Mouse (Mus musculus): Measurements from ENCODE around the gene Klf11. TPM values are rescaled to one million over a fixed set of nuclear protein-coding genes. Genes with fewer than 3 reads are reported as not detected.
A peak's percentile ranks its signal among the peaks of the same experiment; 100 is the strongest.

Gene Klf11
- polyA plus RNA-seq, 1 experiment from 2014 or later: 16.0 TPM

DNA sequence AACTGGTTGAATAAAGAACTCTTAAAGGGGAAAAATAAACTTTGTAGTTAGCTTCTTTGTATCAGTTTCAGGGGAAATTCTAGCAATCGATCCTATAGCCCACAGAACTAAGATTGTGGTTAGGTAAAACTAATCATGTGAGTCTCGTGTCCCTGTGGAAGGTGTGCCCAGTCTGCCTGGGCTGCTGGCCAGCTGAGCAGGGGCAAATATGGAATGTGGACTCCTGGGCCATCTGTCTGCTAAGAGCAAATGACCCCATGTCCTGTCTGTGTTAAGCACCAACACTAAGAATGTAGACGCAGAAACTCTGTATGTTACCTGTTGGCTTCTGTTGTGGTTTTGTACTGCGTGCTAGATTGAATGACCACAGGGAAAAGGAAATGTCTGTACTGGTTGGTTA is 10.0 kb downstream of the Klf11 start:
- Histone ChIP-seq H3K4me1 (ENCODE audit: control insufficient read depth, insufficient read depth, low read length) (no peaks in the 10 kb centered on the region), H3K4me2 (ENCODE audit: low read depth) (no peak overlapping the region), H3K9ac (ENCODE audit: low read length) (no peak overlapping the region), H3K36me3 (ENCODE audit: control insufficient read depth, insufficient read depth, low read length) (no peaks in the 10 kb centered on the region; the same call in 1 of the 2 replicates), H3K9me3 (ENCODE audit: control insufficient read depth, low read length) (no peaks in the 10 kb centered on the region), H3K27me3 (ENCODE audit: control insufficient read depth, insufficient read depth, low read length) (no peaks in the 10 kb centered on the region), H3K4me3 (ENCODE audit: low read depth, low read length) (no peak overlapping the region), H3K27ac (ENCODE audit: low read depth, low read length) (no peak overlapping the region)
- ATAC-seq (ENCODE audit: insufficient read depth, low FRiP score, low TSS enrichment) (no peak), DNase-seq (ENCODE audit: low spot score) (no peak)
- WGBS: 88% methylated on average over 4 of the region's 4 CpGs

DNA sequence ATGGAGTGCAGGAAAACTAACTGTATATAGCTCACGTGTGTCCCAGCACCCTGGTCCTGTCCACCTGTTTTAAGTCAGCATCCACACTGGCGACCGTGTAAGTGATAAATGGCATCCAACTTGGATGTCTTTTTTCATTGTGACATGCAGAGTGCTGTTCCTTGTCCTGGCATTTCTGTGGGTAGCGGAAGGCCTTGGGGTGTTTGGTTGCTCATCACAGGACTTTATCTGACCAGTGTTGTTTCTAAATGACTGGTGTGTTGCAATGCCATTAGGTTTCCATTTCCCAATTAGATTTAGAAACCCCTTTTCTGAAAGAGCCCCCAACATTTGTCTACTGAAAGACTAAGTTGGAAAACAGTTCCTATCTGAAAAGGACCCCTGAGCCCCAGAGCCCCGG is 11.1 kb downstream of the Klf11 start:
- H3K27me3 ChIP-seq (ENCODE audit: control insufficient read depth, insufficient read depth, low read length): no peaks in the 10 kb centered on the region
- no peak overlapping the region for H3K4me2 ChIP-seq (ENCODE audit: low read depth)
- no peaks in the 10 kb centered on the region for H3K4me1 ChIP-seq (ENCODE audit: control insufficient read depth, insufficient read depth, low read length)
- H3K27ac ChIP-seq (ENCODE audit: low read depth, low read length): no peak overlapping the region
- no peaks in the 10 kb centered on the region; the same call in 1 of the 2 replicates for H3K36me3 ChIP-seq (ENCODE audit: control insufficient read depth, insufficient read depth, low read length)
- 89% methylated on average over 5 of the region's 5 CpGs for WGBS
- H3K4me3 ChIP-seq (ENCODE audit: low read depth, low read length): no peak overlapping the region
- ATAC-seq (ENCODE audit: insufficient read depth, low FRiP score, low TSS enrichment): no peak
- no peak for DNase-seq (ENCODE audit: low spot score)
- H3K9ac ChIP-seq (ENCODE audit: low read length): no peak overlapping the region
- no peaks in the 10 kb centered on the region for H3K9me3 ChIP-seq (ENCODE audit: control insufficient read depth, low read length)

DNA sequence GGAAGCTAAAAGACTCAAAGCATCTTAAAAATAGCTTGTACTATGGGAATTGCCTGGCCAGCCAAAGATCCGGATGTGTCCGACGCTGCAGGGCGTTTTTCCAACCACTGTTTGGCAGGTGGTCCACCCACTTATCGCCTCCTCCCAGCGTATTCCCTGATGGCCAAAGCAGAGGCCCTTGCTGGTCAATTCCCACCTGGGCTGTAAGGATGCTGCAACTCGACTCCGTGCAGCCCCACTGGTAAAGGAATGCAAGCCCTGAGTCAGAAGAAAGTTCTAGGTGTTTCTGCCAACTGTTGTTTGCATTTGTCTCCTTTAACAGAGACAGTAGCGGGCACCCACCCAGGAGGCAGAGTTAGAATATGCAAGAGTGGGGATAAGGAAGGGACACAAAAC is 29.0 kb downstream of the Klf11 start:
- Histone ChIP-seq H3K9me3 (ENCODE audit: control insufficient read depth, low read length) (no peaks in the 10 kb centered on the region), H3K4me3 (ENCODE audit: low read depth, low read length) (peak overlapping the region; percentile 49; the same call in 1 of the 2 replicates), H3K36me3 (ENCODE audit: control insufficient read depth, insufficient read depth, low read length) (no peaks in the 10 kb centered on the region), H3K9ac (ENCODE audit: low read length) (peak overlapping the region; percentile 76), H3K4me1 (ENCODE audit: control insufficient read depth, insufficient read depth, low read length) (no peaks in the 10 kb centered on the region), H3K4me2 (ENCODE audit: low read depth) (peak overlapping the region; percentile 85), H3K27ac (ENCODE audit: low read depth, low read length) (no peak overlapping the region), H3K27me3 (ENCODE audit: control insufficient read depth, insufficient read depth, low read length) (peaks cover 19% of the 10 kb centered on the region)
- 11% methylated on average over 9 of the region's 9 CpGs for WGBS
- ATAC-seq (ENCODE audit: insufficient read depth, low FRiP score, low TSS enrichment): no peak
- DNase-seq (ENCODE audit: low spot score): no peak

DNA sequence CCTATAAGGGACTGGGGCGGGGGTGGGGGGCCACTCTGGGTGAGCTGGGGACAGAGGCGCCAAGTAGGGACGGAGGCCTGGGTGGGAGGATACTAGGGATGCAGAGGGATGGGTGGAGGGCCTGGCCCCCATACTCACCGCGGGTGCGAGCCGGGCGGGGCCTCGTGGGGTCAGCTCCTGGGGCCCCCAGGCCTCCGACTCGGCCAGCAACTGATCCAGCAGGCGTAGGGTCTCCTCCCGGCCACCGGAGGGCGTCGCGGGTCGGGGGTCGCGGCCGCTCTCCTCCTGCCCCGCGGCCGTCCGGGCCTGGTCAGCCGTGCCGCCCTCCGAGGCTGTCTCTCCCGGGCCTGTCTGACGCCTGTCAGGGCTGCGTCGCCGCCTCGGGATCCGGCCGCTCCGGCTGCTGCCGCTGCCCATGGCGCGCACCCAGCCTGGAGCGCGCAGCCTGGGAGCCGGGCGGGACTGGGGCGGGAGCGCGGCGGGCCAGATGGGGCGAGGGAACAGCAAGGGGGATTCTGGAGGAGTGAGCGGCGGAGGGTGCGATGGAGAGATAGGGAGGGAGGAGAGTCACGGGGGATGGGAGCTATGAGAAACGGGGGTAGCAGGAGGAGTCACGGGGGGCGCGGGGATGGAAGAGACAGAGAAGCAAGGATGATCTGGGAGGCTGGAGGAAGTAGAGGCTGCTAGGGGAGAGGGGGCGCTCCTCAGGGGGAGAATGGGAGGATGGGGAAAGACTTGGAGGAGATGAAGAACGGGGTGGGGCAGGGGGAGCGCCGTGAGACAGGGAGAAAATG is 29.6 kb downstream of the Klf11 start:
- ATAC-seq (ENCODE audit: insufficient read depth, low FRiP score, low TSS enrichment) (peak; percentile 79), DNase-seq (ENCODE audit: low spot score) (peak; percentile 67)
- H3K9me3 ChIP-seq (ENCODE audit: control insufficient read depth, low read length): no peaks in the 10 kb centered on the region
- H3K27me3 ChIP-seq (ENCODE audit: control insufficient read depth, insufficient read depth, low read length): peaks cover 19% of the 10 kb centered on the region
- no peaks in the 10 kb centered on the region for H3K36me3 ChIP-seq (ENCODE audit: control insufficient read depth, insufficient read depth, low read length)
- no peak overlapping the region for H3K27ac ChIP-seq (ENCODE audit: low read depth, low read length)
- WGBS: under 1% methylated on average over 51 of the region's 61 CpGs
- H3K9ac ChIP-seq (ENCODE audit: low read length): peak overlapping the region; percentile 76
- H3K4me2 ChIP-seq (ENCODE audit: low read depth): peak overlapping the region; percentile 85
- H3K4me1 ChIP-seq (ENCODE audit: control insufficient read depth, insufficient read depth, low read length): no peaks in the 10 kb centered on the region
- H3K4me3 ChIP-seq (ENCODE audit: low read depth, low read length): peak overlapping the region; percentile 49

DNA sequence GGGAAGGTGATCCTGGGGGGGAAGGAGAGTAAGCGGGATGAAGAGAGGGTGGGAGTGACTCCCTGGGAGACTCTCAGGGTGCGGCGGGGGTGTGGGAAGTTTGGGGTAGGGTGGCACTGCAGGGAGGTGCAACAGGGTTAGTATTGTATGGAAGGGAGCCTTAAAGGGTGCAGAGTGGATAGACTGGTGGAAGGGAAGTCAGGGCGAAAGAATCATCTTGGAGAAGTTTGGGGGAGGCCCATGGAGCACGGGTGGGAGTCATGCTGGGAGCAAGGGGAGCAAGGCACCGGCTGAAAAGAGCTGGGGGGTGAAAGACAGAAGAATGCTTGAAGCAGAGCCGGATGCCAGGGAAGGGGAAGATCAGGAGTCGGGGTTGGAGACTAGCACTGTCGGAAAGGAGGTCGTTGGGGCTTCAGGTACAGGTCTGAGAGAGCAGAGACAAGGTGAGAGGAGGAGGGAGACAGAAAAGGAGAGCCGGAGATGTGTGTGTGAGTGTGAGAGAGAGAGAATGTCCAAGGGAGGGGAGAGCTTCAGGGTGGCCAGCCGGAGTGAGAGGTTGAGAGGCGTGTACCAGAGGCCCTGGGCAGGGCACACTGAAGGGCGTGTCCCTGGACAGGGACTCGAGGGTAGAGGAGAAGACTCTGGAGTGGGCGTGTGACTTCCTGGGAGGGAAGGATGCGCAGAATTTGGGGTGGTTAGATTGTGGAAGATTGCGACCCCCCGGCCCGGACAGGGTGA is 30.4 kb downstream of the Klf11 start, which contains the start of gene Cys1:
TSS of gene Cys1 (minus strand) at position 528 of the 738 bp plus-strand sequence.
- ATAC-seq (ENCODE audit: insufficient read depth, low FRiP score, low TSS enrichment) (no peak), DNase-seq (ENCODE audit: low spot score) (no peak)
- peak within 1 kb of the TSS; percentile 49 for H3K4me3 ChIP-seq (ENCODE audit: low read depth, low read length)
- H3K4me2 ChIP-seq (ENCODE audit: low read depth): peak within 1 kb of the TSS; percentile 85
- no peak within 1 kb of the TSS for H3K27ac ChIP-seq (ENCODE audit: low read depth, low read length)
- H3K4me1 ChIP-seq (ENCODE audit: control insufficient read depth, insufficient read depth, low read length): no peaks in the 10 kb centered on the region
- peak within 1 kb of the TSS; percentile 76 for H3K9ac ChIP-seq (ENCODE audit: low read length)
- 1% methylated on average over 20 of the region's 20 CpGs for WGBS
- peaks cover 19% of the 10 kb centered on the region for H3K27me3 ChIP-seq (ENCODE audit: control insufficient read depth, insufficient read depth, low read length)
- H3K36me3 ChIP-seq (ENCODE audit: control insufficient read depth, insufficient read depth, low read length): no peaks in the 10 kb centered on the region
- H3K9me3 ChIP-seq (ENCODE audit: control insufficient read depth, low read length): no peaks in the 10 kb centered on the region

DNA sequence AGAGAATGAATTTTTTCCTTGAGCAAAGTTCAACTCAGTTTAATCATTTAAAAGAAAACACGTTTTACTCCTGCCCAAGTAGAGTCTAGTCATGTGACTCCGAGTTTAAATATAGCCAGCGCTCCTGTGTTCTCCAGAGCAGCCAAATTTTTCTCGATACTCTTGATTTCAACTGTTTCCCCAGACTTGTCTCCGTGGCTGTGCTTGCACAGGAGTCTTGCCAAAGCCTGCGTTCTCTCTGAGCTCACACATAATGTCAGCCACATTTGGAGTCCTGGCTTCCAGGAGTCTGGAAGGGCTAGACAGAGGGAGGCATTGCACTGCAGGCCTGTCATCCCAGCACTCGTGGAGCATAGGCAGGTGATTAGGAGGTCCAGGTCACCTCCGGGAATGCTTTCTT is 31.5 kb downstream of the Klf11 start:
- Histone ChIP-seq H3K9me3 (ENCODE audit: control insufficient read depth, low read length) (no peaks in the 10 kb centered on the region), H3K27ac (ENCODE audit: low read depth, low read length) (no peak overlapping the region), H3K27me3 (ENCODE audit: control insufficient read depth, insufficient read depth, low read length) (peaks cover 19% of the 10 kb centered on the region), H3K4me3 (ENCODE audit: low read depth, low read length) (no peak overlapping the region), H3K9ac (ENCODE audit: low read length) (no peak overlapping the region), H3K4me1 (ENCODE audit: control insufficient read depth, insufficient read depth, low read length) (no peaks in the 10 kb centered on the region), H3K4me2 (ENCODE audit: low read depth) (no peak overlapping the region), H3K36me3 (ENCODE audit: control insufficient read depth, insufficient read depth, low read length) (no peaks in the 10 kb centered on the region)
- 62% methylated on average over 8 of the region's 8 CpGs for WGBS
- ATAC-seq (ENCODE audit: insufficient read depth, low FRiP score, low TSS enrichment): no peak
- DNase-seq (ENCODE audit: low spot score): no peak

DNA sequence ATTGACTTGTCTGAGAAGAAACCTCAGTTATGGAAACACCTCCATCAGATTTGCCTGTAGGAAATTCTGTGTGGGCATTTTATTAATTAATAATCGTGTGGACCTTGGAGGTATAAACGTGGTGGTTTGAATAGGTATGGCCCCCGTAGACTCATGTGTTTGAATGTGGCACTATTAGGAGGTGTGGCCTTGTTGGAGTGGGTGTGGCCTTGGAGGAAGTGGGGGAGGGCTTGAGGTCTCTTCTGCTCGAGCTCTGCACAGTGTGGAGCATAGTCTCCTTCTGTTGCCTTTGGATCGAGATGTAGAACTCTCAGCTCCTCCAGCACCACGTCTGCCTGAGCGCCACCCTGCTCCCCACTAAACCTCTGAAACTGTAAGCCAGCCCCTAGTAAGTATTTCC is 32.4 kb downstream of the Klf11 start:
- Histone ChIP-seq H3K4me1 (ENCODE audit: control insufficient read depth, insufficient read depth, low read length) (no peaks in the 10 kb centered on the region), H3K9me3 (ENCODE audit: control insufficient read depth, low read length) (no peaks in the 10 kb centered on the region), H3K27me3 (ENCODE audit: control insufficient read depth, insufficient read depth, low read length) (peaks cover 19% of the 10 kb centered on the region), H3K4me2 (ENCODE audit: low read depth) (no peak overlapping the region), H3K9ac (ENCODE audit: low read length) (no peak overlapping the region), H3K4me3 (ENCODE audit: low read depth, low read length) (no peak overlapping the region), H3K36me3 (ENCODE audit: control insufficient read depth, insufficient read depth, low read length) (no peaks in the 10 kb centered on the region), H3K27ac (ENCODE audit: low read depth, low read length) (no peak overlapping the region)
- 72% methylated on average over 7 of the region's 7 CpGs for WGBS
- DNase-seq (ENCODE audit: low spot score) (no peak), ATAC-seq (ENCODE audit: insufficient read depth, low FRiP score, low TSS enrichment) (no peak)

DNA sequence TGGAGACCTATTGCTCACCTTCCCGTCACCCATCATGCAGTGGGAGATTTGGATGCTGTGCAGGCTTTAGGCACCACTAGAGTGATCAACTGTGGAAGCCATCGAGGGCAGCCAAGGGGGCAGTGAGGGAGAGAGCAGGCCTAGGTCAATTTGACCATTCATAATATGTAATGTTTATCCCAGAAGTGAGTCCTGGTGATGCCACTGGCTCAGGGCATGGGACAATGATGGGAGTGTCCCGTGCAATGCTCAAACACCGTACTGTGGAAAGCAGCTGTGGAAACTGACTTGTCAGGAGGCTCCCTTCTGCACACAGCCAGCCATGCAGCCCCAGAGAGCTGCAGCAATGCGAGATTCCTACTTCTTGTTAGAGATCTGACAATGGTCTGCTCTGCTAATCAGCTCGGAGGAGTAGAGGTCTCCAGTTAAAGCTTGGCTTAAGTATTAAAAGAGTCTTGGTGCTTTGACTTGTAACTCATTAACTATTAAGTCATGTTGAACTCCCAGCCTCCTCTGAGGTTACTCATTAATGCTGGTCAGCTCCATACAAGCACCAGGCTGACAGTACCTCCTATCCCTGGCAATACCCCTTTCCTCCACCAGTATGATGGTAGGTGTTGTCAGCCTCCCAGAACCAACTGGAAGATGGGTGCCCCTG is 35.1 kb downstream of the Klf11 start:
- WGBS: 64% methylated on average over 6 of the region's 6 CpGs
- Histone ChIP-seq H3K27ac (ENCODE audit: low read depth, low read length) (no peak overlapping the region), H3K9me3 (ENCODE audit: control insufficient read depth, low read length) (no peaks in the 10 kb centered on the region), H3K4me1 (ENCODE audit: control insufficient read depth, insufficient read depth, low read length) (no peaks in the 10 kb centered on the region), H3K9ac (ENCODE audit: low read length) (no peak overlapping the region), H3K36me3 (ENCODE audit: control insufficient read depth, insufficient read depth, low read length) (no peaks in the 10 kb centered on the region), H3K4me2 (ENCODE audit: low read depth) (no peak overlapping the region), H3K4me3 (ENCODE audit: low read depth, low read length) (no peak overlapping the region), H3K27me3 (ENCODE audit: control insufficient read depth, insufficient read depth, low read length) (peaks cover 17% of the 10 kb centered on the region)
- ATAC-seq (ENCODE audit: insufficient read depth, low FRiP score, low TSS enrichment) (no peak), DNase-seq (ENCODE audit: low spot score) (no peak)

Measured in neural tube, embryonic 11.5 days (tissue).